Mouse (Mus musculus) G1E (cell line): ENCODE results near the gene 4931409K22Rik. TPM values are rescaled to one million over a fixed set of nuclear protein-coding genes. Genes with fewer than 3 reads are reported as not detected.

Source experiments
- ATAC-seq: 2 replicates; pipeline ENCODE4 v1.8.0; 2016; ENCODE audit warnings: mild to moderate bottlenecking; ENCODE audit not compliant: insufficient number of reproducible peaks, poor library complexity, low FRiP score, severe bottlenecking; ENCODE audit errors: extremely low read depth
- DNase-seq: peaks from one replicate; pipeline ENCODE4 v3.0.0; 2012; ENCODE audit warnings: low spot score
- H3K27me3 ChIP-seq: 2 replicates; pipeline ENCODE4 v1.6.1; 2012; ENCODE audit warnings: mild to moderate bottlenecking, low read length, inconsistent platforms; ENCODE audit not compliant: insufficient read depth
- H3K36me3 ChIP-seq: replicated peaks from 2 replicates; pipeline ENCODE3; 2012; ENCODE audit warnings: mild to moderate bottlenecking, inconsistent platforms
- H3K4me1 ChIP-seq: 2 replicates; pipeline ENCODE4 v1.6.1; 2012; ENCODE audit warnings: low read depth, low read length, inconsistent platforms, mixed read lengths; ENCODE audit not compliant: insufficient read depth
- H3K4me3 ChIP-seq: 2 replicates; pipeline ENCODE4 v1.5.1; 2012; ENCODE audit warnings: low read depth, mild to moderate bottlenecking, inconsistent platforms, low read length, moderate library complexity, mixed read lengths
- H3K9me3 ChIP-seq: replicated peaks from 2 replicates; pipeline ENCODE4 v1.6.1; 2012; ENCODE audit warnings: inconsistent platforms
- CTCF ChIP-seq: IDR thresholded peaks from 2 replicates; pipeline ENCODE4 v1.5.1; 2012; ENCODE audit warnings: low read depth, low read length, inconsistent platforms, mixed read lengths
- GATA1 ChIP-seq: IDR thresholded peaks from 2 replicates; pipeline ENCODE4 v1.6.1; 2012; ENCODE audit warnings: borderline replicate concordance, low read length, inconsistent platforms, mixed read lengths
- GATA2 ChIP-seq: IDR thresholded peaks from 2 replicates; pipeline ENCODE4 v1.6.1; 2012; ENCODE audit warnings: low read depth, low read length, inconsistent platforms, borderline replicate concordance
- POLR2AphosphoS5 ChIP-seq: IDR thresholded peaks from 2 replicates; pipeline ENCODE4 v1.6.1; 2012; ENCODE audit warnings: low read depth, low read length, inconsistent platforms; ENCODE audit not compliant: insufficient replicate concordance
- TAL1 ChIP-seq: conservative IDR thresholded peaks from 2 replicates; pipeline ENCODE4 v1.6.1; 2012; ENCODE audit warnings: low read depth, low read length, inconsistent platforms, mixed read lengths
- polyA plus RNA-seq: library from polyadenylated mRNA; stranded (reverse); fragments of >175 nt; gene quantifications from 2 replicates; pipeline ENCODE4 v1.2.3, GENCODE M21; 2012
- total RNA-seq, 2 experiments: library from RNA; stranded (forward) in 1 of 2; stranded (reverse) in 1 of 2; fragments of 200-1000 nt in 1 of 2; fragments of >200 nt in 1 of 2; fragmentation: Nextera tagmentation in 1 of 2; gene quantifications; 2 replicates each; pipeline ENCODE4 v1.2.3; 2014 to 2017

4931409K22Rik gene
- total and polyA plus RNA-seq, 3 experiments = not detected

- ATAC-seq (no peak), DNase-seq (no peak)
- H3K4me1 ChIP-seq = 0 out of 2 replicates have a peak, but pooled peaks cover 2% of the 10 kb centered on the region
- peaks cover 43% of the 10 kb centered on the region for H3K27me3 ChIP-seq
- no peaks in the 10 kb centered on the region for H3K9me3 ChIP-seq
- TF ChIP-seq GATA2 = no peak
- TF ChIP-seq CTCF = no peak
- no peak for TF ChIP-seq TAL1
- no peak for TF ChIP-seq GATA1
- no peak for TF ChIP-seq POLR2AphosphoS5
- H3K4me3 ChIP-seq = no peak overlapping the region
- H3K36me3 ChIP-seq = no peaks in the 10 kb centered on the region
Observed at GRCm38 (mm10) chr5:24542643-24543042, 14.0 kb downstream of the 4931409K22Rik start.

- DNase-seq = no peak
- peaks cover 46% of the 10 kb centered on the region for H3K27me3 ChIP-seq
- H3K36me3 ChIP-seq = no peaks in the 10 kb centered on the region
- H3K9me3 ChIP-seq = no peaks in the 10 kb centered on the region
- no peak for TF ChIP-seq TAL1
- H3K4me1 ChIP-seq = 0 out of 2 replicates have a peak, but pooled peaks cover 2% of the 10 kb centered on the region
- ATAC-seq = no peak
- no peak overlapping the region for H3K4me3 ChIP-seq
Observed at GRCm38 (mm10) chr5:24541144-24541569, 15.5 kb downstream of the 4931409K22Rik start.

GRCm38 (mm10) chr5:24540387-24541143, 16.0 kb downstream of the 4931409K22Rik start, which contains the start of gene Asb10:
Gene Asb10, minus strand, starts transcription at chr5:24540978.
- no peak for TF ChIP-seq TAL1
- no peak for TF ChIP-seq POLR2AphosphoS5
- TF ChIP-seq GATA2 = no peak
- no peak for TF ChIP-seq GATA1
- no peak for TF ChIP-seq CTCF
- H3K9me3 ChIP-seq = no peaks in the 10 kb centered on the region
- peaks cover 41% of the 10 kb centered on the region for H3K27me3 ChIP-seq
- ATAC-seq = no peak
- no peak within 1 kb of the TSS for H3K4me3 ChIP-seq
- no peaks in the 10 kb centered on the region for H3K36me3 ChIP-seq
- DNase-seq = no peak
- H3K4me1 ChIP-seq = 0 out of 2 replicates have a peak, but pooled peaks cover 2% of the 10 kb centered on the region

GRCm38 (mm10) chr5:24539571-24540296, 16.9 kb downstream of the 4931409K22Rik start:
- no peak for ATAC-seq
- no peak overlapping the region for H3K4me3 ChIP-seq
- H3K4me1 ChIP-seq = 0 out of 2 replicates have a peak, but pooled peaks cover 2% of the 10 kb centered on the region
- peaks cover 32% of the 10 kb centered on the region for H3K27me3 ChIP-seq
- no peak for DNase-seq
- no peak for TF ChIP-seq POLR2AphosphoS5
- TF ChIP-seq GATA1 = no peak
- no peaks in the 10 kb centered on the region for H3K36me3 ChIP-seq
- H3K9me3 ChIP-seq = no peaks in the 10 kb centered on the region

GRCm38 (mm10) chr5:24537618-24538017, 19.0 kb downstream of the 4931409K22Rik start:
- H3K9me3 ChIP-seq = no peaks in the 10 kb centered on the region
- DNase-seq = no peak
- H3K4me1 ChIP-seq = 0 out of 2 replicates have a peak, but pooled peaks cover under 1% of the 10 kb centered on the region
- H3K4me3 ChIP-seq = no peak overlapping the region
- ATAC-seq = no peak
- H3K27me3 ChIP-seq = peaks cover 31% of the 10 kb centered on the region
- no peaks in the 10 kb centered on the region for H3K36me3 ChIP-seq
- no peak for TF ChIP-seq GATA1
- TF ChIP-seq GATA2 = no peak
- no peak for TF ChIP-seq POLR2AphosphoS5

- Histone ChIP-seq H3K4me1 (no peaks in the 10 kb centered on the region), H3K4me3 (no peak overlapping the region), H3K27me3 (peaks cover 36% of the 10 kb centered on the region), H3K9me3 (no peaks in the 10 kb centered on the region), H3K36me3 (no peaks in the 10 kb centered on the region)
- no peak for TF ChIP-seq TAL1
- ATAC-seq = no peak
- DNase-seq = no peak
Observed at GRCm38 (mm10) chr5:24536511-24536910, 20.1 kb downstream of the 4931409K22Rik start.
